Mouse (Mus musculus) hindlimb bud, embryonic 11.5 days (tissue): ENCODE data around the gene Pdlim4.

Experiments
- DNase-seq: peaks from one replicate; pipeline ENCODE4 v3.0.0-alpha.2; 2012; ENCODE audit warnings: low read depth, low spot score; ENCODE audit errors: extremely low spot score

Gene Pdlim4

DNA sequence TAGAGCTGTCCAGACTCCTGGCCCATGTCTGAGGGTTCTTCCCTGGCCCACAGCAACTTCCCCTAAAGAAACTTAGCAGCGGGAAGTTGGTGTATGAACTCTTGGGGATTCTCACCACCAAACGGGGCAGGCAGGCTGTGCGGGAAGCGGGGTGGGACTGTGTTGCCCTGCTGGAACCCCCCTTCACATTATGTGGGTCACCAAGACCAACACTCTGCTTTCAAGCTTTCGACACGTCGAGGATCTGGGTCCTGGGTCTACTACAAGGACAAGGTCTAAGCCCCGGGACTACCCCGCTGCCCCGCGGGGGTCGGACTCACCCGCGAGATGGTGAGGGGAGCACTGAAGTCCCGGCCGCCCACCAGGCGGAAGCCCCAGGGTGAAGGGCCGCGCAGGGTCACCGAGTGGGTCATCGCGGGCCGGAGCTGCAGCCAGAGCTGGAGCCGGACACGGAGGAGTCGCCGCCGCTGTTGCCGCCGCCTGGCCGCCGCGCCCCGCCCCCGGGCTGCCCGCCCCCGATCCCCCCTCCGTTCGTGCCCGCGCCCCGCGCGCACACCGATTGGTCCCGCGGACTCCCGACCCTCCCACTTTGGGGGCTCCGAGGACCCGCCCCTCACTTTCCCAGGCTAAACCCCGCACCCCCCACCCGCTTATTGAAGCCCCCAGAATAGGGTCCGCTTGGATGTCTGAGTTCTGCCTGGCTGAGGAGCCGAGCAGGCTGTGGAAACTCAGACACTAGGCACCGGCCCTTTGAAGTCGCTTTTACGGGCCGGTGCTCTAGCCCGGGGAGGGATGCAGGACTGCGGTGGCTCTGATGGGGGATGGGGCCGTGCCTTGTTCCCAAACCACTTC is at the start of gene Pdlim4:
Gene Pdlim4 (minus strand): TSS at position 495 of the 852 bp plus-strand sequence.
- DNase-seq = no peak

DNA sequence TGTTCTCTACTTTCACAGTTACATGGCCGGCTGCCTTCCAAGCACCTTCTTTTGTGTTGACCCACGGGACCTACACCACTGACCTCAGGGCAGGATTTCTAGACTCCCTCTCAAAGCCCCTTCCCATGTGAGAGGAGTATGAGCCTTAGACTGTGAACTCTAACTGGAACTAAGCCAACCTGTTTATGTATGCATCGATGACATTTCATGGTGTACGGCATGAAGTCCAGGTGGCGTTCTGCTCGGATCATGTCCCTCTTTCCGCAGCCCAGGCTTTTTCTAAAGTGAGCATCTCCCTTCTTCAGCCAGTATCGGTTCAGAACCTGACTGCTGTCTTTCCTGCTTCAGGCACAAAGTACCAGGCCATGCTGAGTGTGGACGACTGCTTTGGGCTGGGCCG is 48.3 kb upstream of the Pdlim4 start:
- DNase-seq = no peak

- DNase-seq = no peak
Observed at GRCm38 (mm10) chr11:54116406-54116805, 47.6 kb upstream of the Pdlim4 start.

DNA sequence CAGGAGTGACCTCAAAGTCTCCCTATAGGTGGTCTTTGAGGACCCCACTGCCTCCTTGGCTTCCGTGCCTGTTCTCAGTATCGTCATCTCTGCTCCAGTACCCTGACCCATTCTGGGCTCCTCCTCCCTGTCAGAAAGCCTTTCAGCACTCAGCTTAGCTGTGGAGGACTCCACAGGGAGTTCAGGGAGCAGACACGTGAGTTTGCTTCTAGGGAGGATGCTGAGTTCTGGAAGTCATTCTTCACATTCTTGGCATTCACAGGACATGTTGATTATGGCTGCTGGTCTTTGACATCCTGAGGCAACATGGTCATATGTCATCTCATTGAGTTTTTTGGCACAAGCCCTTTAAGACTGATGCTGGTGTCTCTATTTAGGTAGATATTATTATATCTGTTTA is 47.1 kb upstream of the Pdlim4 start:
- no peak for DNase-seq

- DNase-seq = no peak
Observed at GRCm38 (mm10) chr11:54115301-54115700, 46.5 kb upstream of the Pdlim4 start.

DNA sequence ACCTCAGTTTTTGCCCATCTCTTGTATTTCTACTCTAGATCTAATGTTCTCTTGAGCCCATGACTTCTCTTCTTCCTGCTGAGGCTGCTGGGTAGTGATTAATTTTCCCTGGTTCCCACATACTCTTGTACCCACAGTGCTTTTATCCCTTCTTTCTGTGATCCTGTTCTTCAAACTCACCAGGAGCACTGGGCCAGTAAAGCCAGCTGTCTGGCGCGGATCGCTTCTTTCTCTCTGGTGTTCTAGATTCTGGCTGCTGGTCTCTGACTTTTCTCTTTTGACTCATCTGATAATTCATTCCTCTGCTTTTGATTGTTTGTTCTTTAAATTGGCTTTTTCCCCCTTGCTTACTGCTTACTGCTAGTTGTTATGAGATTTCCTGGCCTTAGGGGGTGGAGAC is 45.9 kb upstream of the Pdlim4 start:
- no peak for DNase-seq

DNA sequence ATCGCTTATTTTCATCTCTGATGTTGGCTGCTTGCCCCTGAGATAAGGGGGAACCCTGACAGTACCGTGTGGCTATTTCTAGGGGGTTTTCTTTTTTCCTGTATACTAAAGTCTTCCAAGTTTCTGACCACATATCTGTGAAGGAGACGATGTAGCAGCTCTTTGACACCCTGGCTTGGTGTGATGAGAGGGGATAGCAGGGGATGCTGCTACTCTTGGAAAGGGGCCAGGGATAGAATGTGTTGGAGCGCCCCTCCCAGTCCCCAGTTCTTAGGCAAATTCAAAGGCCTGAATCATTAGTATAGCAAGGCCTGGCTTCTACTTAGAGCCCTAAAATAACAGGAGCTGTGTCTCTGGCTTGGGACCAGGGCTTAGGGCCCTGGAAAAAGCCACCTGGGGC is 44.5 kb upstream of the Pdlim4 start:
- DNase-seq = no peak

DNA sequence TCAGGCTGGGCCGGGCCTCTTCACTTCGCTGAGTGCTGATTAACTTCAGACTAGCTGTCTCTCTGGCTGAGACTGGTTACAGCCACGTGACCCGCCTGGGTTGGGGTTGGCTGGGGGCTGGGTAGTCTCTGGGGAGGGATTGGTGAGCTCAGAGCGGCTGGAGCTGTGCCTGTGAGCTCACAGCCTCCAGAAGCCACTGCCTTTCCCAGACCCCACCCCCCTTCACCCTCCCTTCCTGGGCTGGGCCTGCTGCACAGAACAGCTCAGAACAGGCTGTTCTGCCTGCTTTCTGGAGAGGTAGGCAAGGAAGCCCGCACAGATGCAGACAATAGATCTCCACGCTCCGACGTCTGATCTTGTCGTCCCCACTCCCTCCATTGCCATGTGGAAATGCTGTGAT is 44.1 kb upstream of the Pdlim4 start:
- no peak for DNase-seq

GRCm38 (mm10) chr11:54111976-54112741 is 43.3 kb upstream of the Pdlim4 start:
- DNase-seq = no peak

GRCm38 (mm10) chr11:54111291-54111690 is 42.5 kb upstream of the Pdlim4 start:
- no peak for DNase-seq

- DNase-seq = no peak
Observed at GRCm38 (mm10) chr11:54108894-54109293, 40.1 kb upstream of the Pdlim4 start.

DNA sequence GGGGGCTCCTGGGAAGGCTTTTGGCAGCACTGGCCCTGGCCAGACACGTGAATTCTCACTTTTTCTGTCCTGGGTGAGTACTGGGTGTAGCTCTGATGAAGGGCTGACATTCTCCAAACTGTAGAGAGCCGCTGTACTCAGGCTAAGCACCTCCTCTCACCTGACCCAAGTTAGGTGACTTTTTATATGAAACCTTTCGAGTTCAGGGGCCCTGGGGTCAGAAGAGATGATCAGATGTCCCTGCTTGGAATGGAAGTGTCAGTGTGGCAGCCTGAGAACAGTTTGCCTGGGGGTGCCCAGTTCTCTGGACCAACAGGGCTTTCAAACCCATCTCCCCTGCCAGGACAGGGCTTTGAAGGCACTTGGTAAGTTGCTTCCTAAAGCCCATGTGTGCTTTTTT is 39.3 kb upstream of the Pdlim4 start:
- DNase-seq = no peak

- DNase-seq = no peak
Observed at GRCm38 (mm10) chr11:54107239-54107638, 38.4 kb upstream of the Pdlim4 start.

- DNase-seq = no peak
Observed at GRCm38 (mm10) chr11:54106676-54107075, 37.9 kb upstream of the Pdlim4 start.

DNA sequence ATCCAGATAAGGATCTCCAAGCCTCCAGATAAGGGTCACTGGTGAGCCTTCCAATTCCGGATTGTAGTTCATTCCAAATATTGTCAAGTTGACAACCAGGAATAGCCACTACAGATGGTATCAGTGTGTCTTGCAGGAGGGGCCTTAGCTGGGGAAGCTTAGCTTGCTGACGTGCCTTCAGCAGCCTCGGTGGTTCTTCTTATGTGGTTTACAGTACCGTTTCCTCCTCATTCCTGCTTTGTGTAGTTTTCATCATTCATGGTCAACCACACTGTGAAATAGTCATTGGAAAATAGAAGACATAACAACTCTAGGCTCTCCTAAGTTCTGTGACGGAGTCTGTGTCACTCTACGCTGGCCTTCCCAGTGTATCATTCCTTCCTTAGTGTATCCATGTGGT is 36.2 kb upstream of the Pdlim4 start:
- no peak for DNase-seq

DNA sequence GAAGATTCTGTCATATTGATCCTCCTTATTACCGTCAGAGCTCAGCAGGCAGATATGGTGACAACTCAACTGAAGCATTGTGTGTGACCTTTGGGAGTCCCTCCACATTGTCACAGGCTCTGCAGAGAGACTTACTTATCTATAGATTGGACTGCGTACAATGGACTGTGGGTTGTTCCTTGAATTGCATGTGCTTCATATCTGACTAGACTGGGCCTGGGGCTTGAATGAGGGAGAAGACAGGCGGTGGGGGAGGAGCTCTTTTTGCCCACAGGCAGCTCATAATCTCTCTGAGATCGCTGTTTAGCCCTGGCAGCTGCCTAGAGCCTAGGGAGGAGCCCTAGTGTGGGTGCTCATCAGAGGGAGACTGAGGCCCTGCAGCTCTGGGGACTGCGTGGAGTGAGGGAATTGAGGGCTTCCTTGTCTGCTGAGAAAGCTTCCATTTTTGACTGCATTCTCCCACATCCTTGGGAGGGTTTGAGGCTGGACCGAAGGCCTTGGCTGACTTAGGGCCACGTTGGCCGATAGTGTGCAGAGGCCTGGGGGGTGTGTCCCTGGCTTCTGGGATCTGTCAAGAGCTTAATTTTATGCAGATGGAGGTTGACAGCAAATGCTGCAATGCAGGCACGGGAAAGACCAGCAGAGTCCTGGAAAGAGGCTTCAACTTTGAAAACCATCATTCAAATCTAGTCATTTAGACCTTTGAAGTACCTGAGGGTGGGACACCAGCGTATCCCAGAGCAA is 34.1 kb upstream of the Pdlim4 start:
- DNase-seq = no peak

GRCm38 (mm10) chr11:54101701-54102100 is 32.9 kb upstream of the Pdlim4 start:
- DNase-seq = no peak

DNA sequence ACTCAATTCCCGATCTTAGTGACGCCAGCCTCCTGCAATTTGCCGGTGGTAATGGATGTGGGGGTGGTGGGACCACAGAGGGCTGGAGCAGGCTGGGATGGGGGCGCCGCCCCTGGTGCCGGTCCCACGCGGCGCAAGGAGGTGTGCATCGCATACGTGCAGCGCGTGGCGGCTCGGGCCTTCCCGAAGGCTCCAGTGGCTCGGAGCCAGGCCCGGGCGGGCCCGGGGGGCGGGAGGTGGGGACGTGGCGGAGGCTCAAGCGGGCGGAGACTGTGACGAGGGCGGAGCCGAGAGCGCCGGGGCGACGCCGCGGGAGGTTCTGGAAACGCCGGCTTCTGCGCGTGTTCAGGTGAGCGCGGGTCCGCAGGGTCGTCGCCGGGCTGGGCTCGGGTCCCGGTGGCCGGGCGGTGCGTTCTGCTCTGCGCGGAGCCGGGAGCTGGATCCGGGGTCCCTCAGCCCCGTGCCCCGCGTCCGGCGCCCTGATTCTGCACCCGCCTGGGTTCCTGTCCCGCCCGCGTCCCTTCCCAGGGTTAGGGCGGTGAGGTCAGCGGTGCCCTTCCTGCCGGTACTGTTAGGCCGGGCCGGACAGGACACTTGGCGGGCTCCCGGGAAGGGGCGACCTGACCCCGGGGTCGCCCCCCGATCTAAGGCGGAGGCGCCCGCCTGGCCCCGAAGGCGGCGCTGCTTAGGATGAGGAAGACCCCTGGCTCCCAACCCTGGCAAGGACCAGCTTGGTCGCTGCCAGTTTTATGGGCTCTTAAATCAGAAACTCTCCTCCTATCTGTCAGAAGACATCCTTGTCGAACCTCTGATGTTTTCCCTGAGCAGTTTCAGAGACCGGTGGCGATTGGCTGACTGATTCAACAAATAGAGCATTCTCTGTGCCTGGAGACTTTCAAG is 32.1 kb upstream of the Pdlim4 start:
- DNase-seq = no peak

DNA sequence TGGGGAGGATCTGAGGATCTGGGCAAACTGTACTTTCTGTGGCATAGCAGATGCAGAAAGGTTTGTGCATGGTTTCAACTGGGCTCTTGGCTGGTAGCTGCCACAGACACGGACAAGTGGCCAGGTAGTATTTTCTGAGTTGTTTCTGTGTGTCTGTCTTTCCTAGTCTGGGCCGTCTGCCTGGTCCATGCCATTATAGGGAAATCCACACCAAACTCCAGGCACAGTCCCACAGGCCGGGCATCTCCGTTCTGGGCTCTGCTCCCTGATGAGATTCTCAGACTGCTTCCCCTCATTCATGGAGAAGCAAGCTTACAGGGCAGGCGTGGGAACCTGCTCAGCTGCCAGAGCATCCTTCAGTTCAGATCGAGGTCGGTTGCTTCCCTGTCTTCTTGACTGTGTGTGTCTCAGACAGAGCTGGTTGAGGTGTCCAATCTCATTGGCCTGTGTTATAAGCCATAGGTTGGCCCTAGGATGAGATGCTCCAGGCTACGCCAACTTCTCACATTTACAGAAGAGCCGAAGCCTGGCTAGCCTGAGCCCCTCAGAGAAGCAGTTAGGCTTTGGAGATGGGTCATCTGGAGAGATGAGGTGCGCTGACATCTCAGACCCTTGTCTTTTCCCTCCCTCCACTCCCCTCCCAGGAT is 31.4 kb upstream of the Pdlim4 start, which contains the start of gene P4ha2:
Gene P4ha2 (plus strand): TSS at position 51 of the 647 bp plus-strand sequence.
- no peak for DNase-seq

GRCm38 (mm10) chr11:54093000-54093399 is 24.2 kb upstream of the Pdlim4 start:
- no peak for DNase-seq
